Mouse (Mus musculus) neural tube, embryonic 12.5 days (tissue): ENCODE results near the gene 1110051M20Rik. TPM values are rescaled to one million over a fixed set of nuclear protein-coding genes. Genes with fewer than 3 reads are reported as not detected.
"Not testable (repeated sequence)": the region's sequence is repeated elsewhere in the genome, so short reads cannot be mapped to it uniquely, and the experiment has no call there.

ENCODE experiments used
- ATAC-seq: fragments of 200-750 bp; cut with Nextera tagmentation; 2 replicates; pipeline ENCODE4 v1.8.0; 2017; ENCODE audit warnings: low read depth, mild to moderate bottlenecking, moderate TSS enrichment, moderate library complexity; ENCODE audit not compliant: low FRiP score
- H3K27ac ChIP-seq: fragments of 300-500 bp; sonication (generic); 2 replicates; pipeline ENCODE4 v1.5.1; 2016
- H3K27me3 ChIP-seq: fragments of 300-500 bp; sonication (generic); replicated peaks from 2 replicates; pipeline ENCODE4 v1.6.1; 2016; ENCODE audit warnings: mild to moderate bottlenecking
- H3K36me3 ChIP-seq: fragments of 300-500 bp; sonication (generic); 2 replicates; pipeline ENCODE4 v1.6.1; 2016; ENCODE audit warnings: mild to moderate bottlenecking
- H3K4me1 ChIP-seq: fragments of 300-500 bp; sonication (generic); 2 replicates; pipeline ENCODE4 v1.6.1; 2016
- H3K4me2 ChIP-seq: fragments of 300-500 bp; sonication (generic); replicated peaks from 2 replicates; pipeline ENCODE4 v1.6.1; 2016; ENCODE audit warnings: mild to moderate bottlenecking
- H3K4me3 ChIP-seq: fragments of 300-500 bp; sonication (generic); 2 replicates; pipeline ENCODE4 v1.5.1; 2016
- H3K9ac ChIP-seq: fragments of 300-500 bp; sonication (generic); 2 replicates; pipeline ENCODE4 v1.6.1; 2016; ENCODE audit warnings: mild to moderate bottlenecking
- H3K9me3 ChIP-seq: fragments of 300-500 bp; sonication (generic); 2 replicates; pipeline ENCODE4 v1.6.1; 2016; ENCODE audit warnings: mild to moderate bottlenecking
- WGBS: fragments of 180-500 bp; shearing (Covaris S2); methylation state at CpG from one replicate; pipeline ENCODE4 v1.1.7; 2016; 5-methylcytosine and 5-hydroxymethylcytosine counted together
- polyA plus RNA-seq: library from polyadenylated mRNA; unstranded; fragments of >200 nt; fragmentation: Nextera tagmentation; extraction: Ambion mirVana; gene quantifications from 2 replicates; pipeline ENCODE4 v1.2.1, GENCODE M21; 2016

The 1110051M20Rik gene
- 106 and 112 TPM in 2 replicates for polyA plus RNA-seq

GRCm38 (mm10) chr2:91444286-91444892 is at the start of gene 1110051M20Rik:
1110051M20Rik (minus strand) TSS chr2:91444704.
- under 1% methylated on average over 19 of the region's 19 CpGs for WGBS
- peak; percentile 94 for ATAC-seq
- Histone ChIP-seq H3K4me3 (peak within 1 kb of the TSS; percentile 70), H3K36me3 (no peaks in the 10 kb centered on the region), H3K9me3 (no peaks in the 10 kb centered on the region), H3K27me3 (no peaks in the 10 kb centered on the region), H3K27ac (no peak within 1 kb of the TSS), H3K4me1 (peaks cover 5% of the 10 kb centered on the region), H3K9ac (peak within 1 kb of the TSS; percentile 64), H3K4me2 (peak within 1 kb of the TSS; percentile 62)

GRCm38 (mm10) chr2:91493981-91494380 is 49.5 kb upstream of the 1110051M20Rik start:
- no peaks in the 10 kb centered on the region for H3K9me3 ChIP-seq
- no peak overlapping the region for H3K4me2 ChIP-seq
- H3K36me3 ChIP-seq, result peaks cover 77% of the 10 kb centered on the region
- H3K27me3 ChIP-seq, result no peaks in the 10 kb centered on the region
- no peak overlapping the region for H3K27ac ChIP-seq
- H3K9ac ChIP-seq, result no peak overlapping the region
- no peaks in the 10 kb centered on the region for H3K4me1 ChIP-seq
- 95% methylated on average over 9 of the region's 9 CpGs for WGBS
- H3K4me3 ChIP-seq, result no peak overlapping the region
- ATAC-seq, result no peak

GRCm38 (mm10) chr2:91492071-91492635 is 47.6 kb upstream of the 1110051M20Rik start:
- no peak overlapping the region for H3K4me2 ChIP-seq
- H3K36me3 ChIP-seq, result peaks cover 76% of the 10 kb centered on the region
- no peak overlapping the region for H3K4me3 ChIP-seq
- H3K9ac ChIP-seq, result no peak overlapping the region
- 96% methylated on average over 12 of the region's 12 CpGs for WGBS
- H3K27ac ChIP-seq, result no peak overlapping the region
- no peaks in the 10 kb centered on the region for H3K27me3 ChIP-seq
- no peaks in the 10 kb centered on the region for H3K4me1 ChIP-seq
- ATAC-seq, result no peak
- no peaks in the 10 kb centered on the region for H3K9me3 ChIP-seq

- H3K9me3 ChIP-seq, H3K27me3 ChIP-seq, ATAC-seq, H3K9ac ChIP-seq, H3K4me1 ChIP-seq, H3K4me3 ChIP-seq, H3K4me2 ChIP-seq, H3K27ac ChIP-seq: not testable (repeated sequence)
- peaks cover 59% of the 10 kb centered on the region for H3K36me3 ChIP-seq
- 69% methylated on average over 3 of the region's 3 CpGs for WGBS
Measured at GRCm38 (mm10) chr2:91487295-91487694, 42.8 kb upstream of the 1110051M20Rik start.

GRCm38 (mm10) chr2:91485256-91485655 is 40.8 kb upstream of the 1110051M20Rik start:
- H3K36me3 ChIP-seq, result peaks cover 42% of the 10 kb centered on the region
- ATAC-seq, result no peak

GRCm38 (mm10) chr2:91484698-91485097 is 40.2 kb upstream of the 1110051M20Rik start:
- no peaks in the 10 kb centered on the region for H3K27me3 ChIP-seq
- 83% methylated on average over 4 of the region's 4 CpGs for WGBS
- peaks cover 36% of the 10 kb centered on the region for H3K36me3 ChIP-seq
- no peak for ATAC-seq
- H3K4me3 ChIP-seq, result no peak overlapping the region
- H3K27ac ChIP-seq, result no peak overlapping the region
- H3K4me1 ChIP-seq, result no peaks in the 10 kb centered on the region
- H3K4me2 ChIP-seq, result no peak overlapping the region
- no peaks in the 10 kb centered on the region for H3K9me3 ChIP-seq
- no peak overlapping the region for H3K9ac ChIP-seq

More at GRCm38 (mm10) chr2:91485256-91485655, 40.8 kb upstream of the 1110051M20Rik start:
- WGBS, result 93% methylated on average over 6 of the region's 6 CpGs
- no peaks in the 10 kb centered on the region for H3K4me1 ChIP-seq
- no peaks in the 10 kb centered on the region for H3K9me3 ChIP-seq
- H3K9ac ChIP-seq, result no peak overlapping the region
- H3K27ac ChIP-seq, result no peak overlapping the region
- H3K4me2 ChIP-seq, result no peak overlapping the region
- no peak overlapping the region for H3K4me3 ChIP-seq
- H3K27me3 ChIP-seq, result no peaks in the 10 kb centered on the region

- Histone ChIP-seq H3K9ac (no peak overlapping the region), H3K36me3 (peaks cover 40% of the 10 kb centered on the region)
- peak; percentile 65; the same call in 1 of the 2 replicates for ATAC-seq
Measured at GRCm38 (mm10) chr2:91480805-91481514, 36.5 kb upstream of the 1110051M20Rik start.

GRCm38 (mm10) chr2:91480399-91480801 is 35.9 kb upstream of the 1110051M20Rik start:
- no peak for ATAC-seq
- H3K9me3 ChIP-seq, result no peaks in the 10 kb centered on the region
- H3K27ac ChIP-seq, result no peak overlapping the region
- H3K27me3 ChIP-seq, result no peaks in the 10 kb centered on the region
- no peaks in the 10 kb centered on the region for H3K4me1 ChIP-seq
- H3K4me3 ChIP-seq, result no peak overlapping the region
- no peak overlapping the region for H3K4me2 ChIP-seq
- H3K36me3 ChIP-seq, result peaks cover 39% of the 10 kb centered on the region
- no peak overlapping the region for H3K9ac ChIP-seq
- 91% methylated on average over 9 of the region's 9 CpGs for WGBS

More at GRCm38 (mm10) chr2:91480805-91481514, 36.5 kb upstream of the 1110051M20Rik start:
- no peaks in the 10 kb centered on the region for H3K27me3 ChIP-seq
- no peak overlapping the region for H3K4me2 ChIP-seq
- no peaks in the 10 kb centered on the region for H3K9me3 ChIP-seq
- no peak overlapping the region for H3K27ac ChIP-seq
- WGBS, result 78% methylated on average over 6 of the region's 6 CpGs
- no peaks in the 10 kb centered on the region for H3K4me1 ChIP-seq
- no peak overlapping the region for H3K4me3 ChIP-seq

- Histone ChIP-seq H3K4me3 (no peak overlapping the region), H3K36me3 (peaks cover 57% of the 10 kb centered on the region), H3K9me3 (no peaks in the 10 kb centered on the region), H3K4me2 (no peak overlapping the region), H3K27me3 (no peaks in the 10 kb centered on the region), H3K27ac (no peak overlapping the region), H3K4me1 (no peaks in the 10 kb centered on the region), H3K9ac (no peak overlapping the region)
- 89% methylated on average over 7 of the region's 7 CpGs for WGBS
- ATAC-seq, result no peak
Measured at GRCm38 (mm10) chr2:91476841-91477240, 32.3 kb upstream of the 1110051M20Rik start.

- 88% methylated on average over 17 of the region's 17 CpGs for WGBS
- peaks cover 56% of the 10 kb centered on the region for H3K36me3 ChIP-seq
- H3K9ac ChIP-seq, result no peak overlapping the region
- H3K27ac ChIP-seq, result no peak overlapping the region
- H3K4me1 ChIP-seq, result no peaks in the 10 kb centered on the region
- H3K27me3 ChIP-seq, result no peaks in the 10 kb centered on the region
- H3K4me3 ChIP-seq, result no peak overlapping the region
- ATAC-seq, result no peak
- H3K4me2 ChIP-seq, result no peak overlapping the region
- H3K9me3 ChIP-seq, result no peaks in the 10 kb centered on the region
Measured at GRCm38 (mm10) chr2:91476251-91476661, 31.8 kb upstream of the 1110051M20Rik start.

GRCm38 (mm10) chr2:91475791-91476190 is 31.3 kb upstream of the 1110051M20Rik start:
- no peaks in the 10 kb centered on the region for H3K9me3 ChIP-seq
- H3K27ac ChIP-seq, result no peak overlapping the region
- H3K4me2 ChIP-seq, result no peak overlapping the region
- H3K4me1 ChIP-seq, result no peaks in the 10 kb centered on the region
- no peaks in the 10 kb centered on the region for H3K27me3 ChIP-seq
- ATAC-seq, result no peak
- H3K36me3 ChIP-seq, result peaks cover 54% of the 10 kb centered on the region
- 87% methylated on average over 7 of the region's 7 CpGs for WGBS
- no peak overlapping the region for H3K4me3 ChIP-seq
- no peak overlapping the region for H3K9ac ChIP-seq

GRCm38 (mm10) chr2:91474358-91474757 is 29.9 kb upstream of the 1110051M20Rik start:
- Histone ChIP-seq H3K27me3 (no peaks in the 10 kb centered on the region), H3K9ac (no peak overlapping the region)
- 71% methylated on average over 12 of the region's 12 CpGs for WGBS

More at GRCm38 (mm10) chr2:91474358-91474757, 29.9 kb upstream of the 1110051M20Rik start:
- Histone ChIP-seq H3K4me2 (no peak overlapping the region), H3K4me3 (no peak overlapping the region), H3K27ac (no peak overlapping the region), H3K4me1 (peaks cover 13% of the 10 kb centered on the region), H3K9me3 (no peaks in the 10 kb centered on the region), H3K36me3 (peaks cover 54% of the 10 kb centered on the region)
- no peak for ATAC-seq
